Mouse (Mus musculus) granulocyte monocyte progenitor cell, adult 5-6 weeks (primary cell): ENCODE data around the gene Svop. TPM values are rescaled to one million over a fixed set of nuclear protein-coding genes. Genes with fewer than 3 reads are reported as not detected.

Source experiments
- ATAC-seq: replicated peaks from 2 replicates; pipeline ENCODE4 v1.8.0; 2016; ENCODE audit warnings: mild to moderate bottlenecking, moderate TSS enrichment, inconsistent platforms; ENCODE audit not compliant: poor library complexity, severe bottlenecking
- total RNA-seq, 2 experiments: library from RNA; stranded (forward) in 1 of 2; stranded (reverse) in 1 of 2; fragments of 200-712, 200-1000 nt in 1 of 2; fragments of >200 nt in 1 of 2; fragmentation: Nextera tagmentation in 1 of 2; gene quantifications; 2 replicates each; pipeline ENCODE4 v1.2.3; 2014 to 2017

Svop gene
- total RNA-seq, 2 experiments from 2014 or later: not detected

- ATAC-seq: no peak
These were observed 22.0 kb upstream of the Svop start for GRCm38 (mm10) chr5:114113334-114113733.

GRCm38 (mm10) chr5:114106391-114106935 lies 15.1 kb upstream of the Svop start:
- ATAC-seq: no peak

GRCm38 (mm10) chr5:114102807-114103206 lies 11.4 kb upstream of the Svop start:
- peak; percentile 28; the same call in 1 of the 2 replicates for ATAC-seq

GRCm38 (mm10) chr5:114101873-114102272 lies 10.5 kb upstream of the Svop start:
- ATAC-seq: no peak

GRCm38 (mm10) chr5:114100390-114101099 lies 9.2 kb upstream of the Svop start:
- peak; percentile 10; the same call in 1 of the 2 replicates for ATAC-seq

- ATAC-seq: peak; percentile 98
These were observed 8.5 kb upstream of the Svop start for GRCm38 (mm10) chr5:114099709-114100389.

- ATAC-seq: no peak
These were observed 853 bp downstream of the Svop start for GRCm38 (mm10) chr5:114090421-114091013.

- no peak for ATAC-seq
These were observed 3.4 kb downstream of the Svop start for GRCm38 (mm10) chr5:114087875-114088480.

- no peak for ATAC-seq
These were observed 5.9 kb downstream of the Svop start for GRCm38 (mm10) chr5:114085501-114085900.

- ATAC-seq: no peak
These were observed 14.4 kb downstream of the Svop start for GRCm38 (mm10) chr5:114077009-114077408.

GRCm38 (mm10) chr5:114072262-114072661 lies 19.1 kb downstream of the Svop start:
- no peak for ATAC-seq

GRCm38 (mm10) chr5:114070858-114071257 lies 20.5 kb downstream of the Svop start:
- no peak for ATAC-seq

- no peak for ATAC-seq
These were observed 23.4 kb downstream of the Svop start for GRCm38 (mm10) chr5:114067982-114068381.

GRCm38 (mm10) chr5:114067543-114067942 lies 23.8 kb downstream of the Svop start:
- no peak for ATAC-seq

GRCm38 (mm10) chr5:114066601-114067000 lies 24.8 kb downstream of the Svop start:
- ATAC-seq: no peak

GRCm38 (mm10) chr5:114065161-114065560 lies 26.2 kb downstream of the Svop start, which contains the start of gene Usp30:
Usp30 (plus strand) TSS chr5:114065461.
- ATAC-seq: no peak

GRCm38 (mm10) chr5:114063958-114064357 lies 27.4 kb downstream of the Svop start:
- ATAC-seq: no peak

GRCm38 (mm10) chr5:114061675-114062074 lies 29.7 kb downstream of the Svop start:
- ATAC-seq: no peak

- no peak for ATAC-seq
These were observed 34.1 kb downstream of the Svop start for GRCm38 (mm10) chr5:114057129-114057731.

- peak; percentile 50; the same call in 1 of the 2 replicates for ATAC-seq
These were observed 39.1 kb downstream of the Svop start for GRCm38 (mm10) chr5:114052246-114052761.
